Mouse (Mus musculus) CH12.LX (cell line): Measurements from ENCODE around the gene Stk25. TPM values are rescaled to one million over a fixed set of nuclear protein-coding genes. Genes with fewer than 3 reads are reported as not detected.
A peak's percentile ranks its signal among the peaks of the same experiment; 100 is the strongest.

Experiments used
- DNase-seq: peaks from one replicate; pipeline ENCODE4 v3.0.0-alpha.2; 2013; ENCODE audit errors: extremely low read depth
- H3K27ac ChIP-seq: 2 replicates; pipeline ENCODE4 v1.5.1; 2012; ENCODE audit warnings: low read depth, mild to moderate bottlenecking, control low read depth, moderate library complexity; ENCODE audit not compliant: insufficient read depth
- H3K27me3 ChIP-seq: replicated peaks from 2 replicates; pipeline ENCODE3; 2012; ENCODE audit warnings: inconsistent platforms
- H3K36me3 ChIP-seq, 2 experiments: replicated peaks in 1 of 2; 2 replicates each; pipeline versions ENCODE3 to v1.6.1; 2012; ENCODE audit warnings: inconsistent platforms in 1 of 2, low read length in 1 of 2, mild to moderate bottlenecking in 1 of 2, mixed read lengths in 1 of 2, moderate library complexity in 1 of 2; ENCODE audit not compliant: control insufficient read depth in 1 of 2, insufficient read depth in 1 of 2
- H3K4me1 ChIP-seq, 2 experiments: 2 replicates each; pipeline ENCODE4 v1.6.1; 2012; ENCODE audit warnings: inconsistent platforms in 1 of 2, moderate library complexity in 1 of 2; ENCODE audit not compliant: insufficient read depth in 2 of 2, control insufficient read depth in 1 of 2
- H3K4me2 ChIP-seq: 2 replicates; pipeline ENCODE4 v1.6.1; 2012; ENCODE audit warnings: low read depth, mild to moderate bottlenecking, control low read depth; ENCODE audit not compliant: poor library complexity, insufficient read depth, severe bottlenecking
- H3K4me3 ChIP-seq, 3 experiments: fragments of 150-350 bp in 1 of 3; sonication (generic) in 1 of 3; replicated peaks in 1 of 3; 2 replicates each; pipeline versions ENCODE3 to v1.5.1; 2011 to 2012; ENCODE audit warnings: low read depth in 2 of 3, low read length in 2 of 3, mild to moderate bottlenecking in 2 of 3, moderate library complexity in 2 of 3, control low read depth in 1 of 3, improper control_type of control experiment in 1 of 3, inconsistent platforms in 1 of 3, mixed read lengths in 1 of 3; ENCODE audit not compliant: poor library complexity in 1 of 3
- H3K79me2 ChIP-seq: replicated peaks from 2 replicates; pipeline ENCODE4 v1.6.1; 2012; ENCODE audit warnings: mild to moderate bottlenecking, moderate library complexity; ENCODE audit not compliant: control insufficient read depth, poor library complexity, insufficient read depth, severe bottlenecking; ENCODE audit errors: extremely low read depth
- H3K9ac ChIP-seq: 2 replicates; pipeline ENCODE4 v1.6.1; 2012; ENCODE audit warnings: low read depth, mild to moderate bottlenecking, control low read depth, moderate library complexity; ENCODE audit not compliant: insufficient read depth
- H3K9me3 ChIP-seq: replicated peaks from 2 replicates; pipeline ENCODE3; 2012; ENCODE audit warnings: low read length, inconsistent platforms, mixed read lengths
- CHD2 ChIP-seq: IDR thresholded peaks from 2 replicates; pipeline ENCODE4 v1.6.1; 2011; ENCODE audit warnings: low read length, improper control_type of control experiment
- CTCF ChIP-seq, 2 experiments: IDR thresholded peaks in 1 of 2; conservative IDR thresholded peaks in 1 of 2; 2 replicates each; pipeline ENCODE4 v1.5.1; 2011 to 2012; ENCODE audit warnings: low read depth in 2 of 2, low read length in 2 of 2, improper control_type of control experiment in 1 of 2, inconsistent platforms in 1 of 2, mild to moderate bottlenecking in 1 of 2, moderate library complexity in 1 of 2
- EP300 ChIP-seq: IDR thresholded peaks from 2 replicates; pipeline ENCODE4 v1.6.1; 2011; ENCODE audit warnings: low read length, improper control_type of control experiment
- ETS1 ChIP-seq: conservative IDR thresholded peaks from 2 replicates; pipeline ENCODE4 v1.6.1; 2012; ENCODE audit warnings: low read depth, mild to moderate bottlenecking, inconsistent platforms, low read length, improper control_type of control experiment, moderate library complexity
- GABPA ChIP-seq: IDR thresholded peaks from 2 replicates; pipeline ENCODE4 v1.6.1; 2012; ENCODE audit warnings: low read depth, low read length, improper control_type of control experiment, inconsistent platforms; ENCODE audit not compliant: insufficient replicate concordance
- HCFC1 ChIP-seq: IDR thresholded peaks from 2 replicates; pipeline ENCODE4 v1.6.1; 2012; ENCODE audit warnings: low read depth, mild to moderate bottlenecking, inconsistent platforms, low read length, improper control_type of control experiment
- MAFK ChIP-seq: IDR thresholded peaks from 2 replicates; pipeline ENCODE4 v1.6.1; 2011; ENCODE audit warnings: low read length, improper control_type of control experiment; ENCODE audit not compliant: insufficient replicate concordance
- MAX ChIP-seq: IDR thresholded peaks from 2 replicates; pipeline ENCODE4 v1.6.1; 2011; ENCODE audit warnings: low read length, improper control_type of control experiment
- MXI1 ChIP-seq: IDR thresholded peaks from 2 replicates; pipeline ENCODE4 v1.6.1; 2011; ENCODE audit warnings: mild to moderate bottlenecking, low read depth, low read length, improper control_type of control experiment
- NELFE ChIP-seq: IDR thresholded peaks from 2 replicates; pipeline ENCODE4 v1.6.1; 2011; ENCODE audit warnings: low read depth, low read length, improper control_type of control experiment
- NRF1 ChIP-seq: IDR thresholded peaks from 2 replicates; pipeline ENCODE4 v1.6.1; 2014; ENCODE audit warnings: low read depth, mild to moderate bottlenecking, inconsistent platforms, low read length, improper control_type of control experiment, moderate library complexity
- RCOR1 ChIP-seq: conservative IDR thresholded peaks from 2 replicates; pipeline ENCODE4 v1.6.1; 2012; ENCODE audit warnings: low read depth, mild to moderate bottlenecking, inconsistent platforms, low read length, improper control_type of control experiment
- SIN3A ChIP-seq: IDR thresholded peaks from 2 replicates; pipeline ENCODE4 v1.6.1; 2012; ENCODE audit warnings: low read length, improper control_type of control experiment, inconsistent platforms
- SMC3 ChIP-seq: IDR thresholded peaks from 2 replicates; pipeline ENCODE4 v1.6.1; 2011; ENCODE audit warnings: low read depth, low read length, improper control_type of control experiment
- TBP ChIP-seq: conservative IDR thresholded peaks from 2 replicates; pipeline ENCODE4 v1.6.1; 2011; ENCODE audit warnings: low read depth, low read length, improper control_type of control experiment
- USF1 ChIP-seq: IDR thresholded peaks from 2 replicates; pipeline ENCODE4 v1.6.1; 2014; ENCODE audit warnings: low read depth, mild to moderate bottlenecking, inconsistent platforms, low read length, improper control_type of control experiment
- ZMIZ1 ChIP-seq: IDR thresholded peaks from 2 replicates; pipeline ENCODE4 v1.6.1; 2012; ENCODE audit warnings: low read depth, mild to moderate bottlenecking, inconsistent platforms, low read length, improper control_type of control experiment
- dilution Hi-C: fragments of 300-500 bp; cut with MboI; formaldehyde crosslinking; loops from 2 replicates; pipeline ENCODE4 v1.14.3; 2020; ENCODE audit warnings: low sequenced_read_pairs; ENCODE audit not compliant: extremely low pct_unique_long_range_greater_than_20kb, extremely low pct_ligation_motif_present
- in situ Hi-C: fragments of 300-500 bp; cut with MboI; formaldehyde crosslinking; loops from 3 replicates; pipeline ENCODE4 v1.14.3; 2019; ENCODE audit warnings: low sequenced_read_pairs, low pct_ligation_motif_present, low pct_unique_long_range_greater_than_20kb, mixed read lengths
- polyA plus RNA-seq: library from polyadenylated mRNA; unstranded; fragments of >175 nt; gene quantifications from 2 replicates; pipeline ENCODE4 v1.2.1, GENCODE M21; 2012; ENCODE audit warnings: low read depth; ENCODE audit not compliant: insufficient read length
- total RNA-seq, 2 experiments: library from RNA; depleted of rRNA; stranded (reverse); fragments of 300-350 nt in 1 of 2; fragments of >200 nt in 1 of 2; gene quantifications; 2 replicates each; pipeline ENCODE4 v1.2.3; 2012 to 2014

Stk25 gene
- total and polyA plus RNA-seq, 3 experiments, result 24.9 to 45.1 (median 32.0) TPM

DNA sequence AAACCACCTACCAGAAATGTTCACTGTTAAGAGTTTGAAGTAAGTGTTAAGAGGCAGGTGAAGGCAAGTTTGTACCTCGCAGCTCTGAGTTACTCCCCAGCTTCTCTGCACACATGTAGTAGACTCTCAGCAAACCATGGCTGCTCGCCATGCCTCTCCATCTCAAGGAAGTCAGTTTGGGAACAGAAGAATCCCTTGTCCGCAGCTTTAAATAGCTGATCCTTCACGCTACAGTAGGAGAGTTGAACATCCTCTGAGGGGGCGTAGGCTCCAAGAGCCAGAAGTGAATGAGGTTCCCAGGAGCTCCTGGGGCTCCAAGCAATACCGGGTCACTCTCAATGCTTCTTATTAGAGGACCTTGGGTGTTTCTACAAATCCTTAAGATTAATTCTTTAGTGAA, 62.5 kb downstream of the Stk25 start:
- dilution Hi-C loops, result no loop called here
- no peak for TF ChIP-seq GABPA
- TF ChIP-seq SMC3, result no peak
- TF ChIP-seq USF1, result no peak
- no peak for TF ChIP-seq MAFK
- TF ChIP-seq EP300, result no peak
- no peak for TF ChIP-seq NRF1
- no peak for TF ChIP-seq NELFE
- TF ChIP-seq MAX, result no peak
- TF ChIP-seq TBP, result no peak
- TF ChIP-seq MXI1, result no peak
- H3K27me3 ChIP-seq, result no peaks in the 10 kb centered on the region
- H3K4me2 ChIP-seq, result no peak overlapping the region
- no peak overlapping the region for H3K27ac ChIP-seq
- no peaks in the 10 kb centered on the region for H3K79me2 ChIP-seq
- H3K9ac ChIP-seq, result no peak overlapping the region
- no peak overlapping the region for H3K4me3 ChIP-seq
- no peaks in the 10 kb centered on the region for H3K9me3 ChIP-seq
- no peaks in the 10 kb centered on the region for H3K4me1 ChIP-seq
- no peak for DNase-seq
- in situ Hi-C loops, result no loop called here
- no peaks in the 10 kb centered on the region for H3K36me3 ChIP-seq

DNA sequence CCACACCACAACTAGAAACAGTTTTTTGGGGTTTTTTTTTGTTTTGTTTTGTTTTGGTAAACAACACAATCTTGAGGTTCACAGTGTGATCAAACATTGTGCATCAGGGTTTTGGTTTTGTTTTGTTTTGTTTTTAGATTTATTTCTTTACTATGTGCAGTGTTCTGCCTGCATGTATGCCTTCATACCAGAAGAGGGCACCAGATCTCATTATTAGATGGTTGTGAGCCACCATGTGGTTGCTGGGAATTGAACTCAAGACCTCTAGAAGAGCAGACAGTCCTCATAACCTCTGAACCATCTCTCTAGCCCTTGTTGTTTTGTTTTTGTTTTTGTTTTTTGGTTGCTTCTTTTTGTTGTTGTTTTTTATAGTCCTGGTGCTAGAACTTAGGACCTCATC, 64.5 kb downstream of the Stk25 start:
- DNase-seq, result no peak
- dilution Hi-C loops (no loop called here), in situ Hi-C loops (no loop called here)
- Histone ChIP-seq H3K27ac (no peak overlapping the region), H3K4me3 (no peak overlapping the region), H3K4me1 (no peaks in the 10 kb centered on the region), H3K27me3 (no peaks in the 10 kb centered on the region), H3K9ac (no peak overlapping the region)
- TF ChIP-seq RCOR1 (no peak), CTCF (conservative IDR thresholded peaks at IDR 0.05 in 1 of 2, IDR thresholded peaks at IDR 0.05 in 1 of 2; ENCODE audit: low read depth in 2 of 2, low read length in 2 of 2) (peak in 1 of 2 experiments; percentile 30; a peak in 2 of 4 replicates), ZMIZ1 (no peak)
- TF ChIP-seq, all 38 proteins: peak for 1
- Histone ChIP-seq H3K4me2 (no peak overlapping the region), H3K36me3 (no peaks in the 10 kb centered on the region), H3K79me2 (no peaks in the 10 kb centered on the region), H3K9me3 (no peaks in the 10 kb centered on the region)

- TF ChIP-seq MAX, result no peak
- no peak for TF ChIP-seq SIN3A
- no peak for TF ChIP-seq ETS1
- TF ChIP-seq TBP, result no peak
- no peak for TF ChIP-seq HCFC1
- TF ChIP-seq CHD2, result no peak
- no peaks in the 10 kb centered on the region for H3K27me3 ChIP-seq
- no peak overlapping the region for H3K9ac ChIP-seq
- no peaks in the 10 kb centered on the region for H3K4me1 ChIP-seq
- no peak overlapping the region for H3K4me3 ChIP-seq
- dilution Hi-C loops (no loop called here), in situ Hi-C loops (no loop called here)
- H3K79me2 ChIP-seq, result no peaks in the 10 kb centered on the region
- DNase-seq, result no peak
- H3K27ac ChIP-seq, result no peak overlapping the region
- no peaks in the 10 kb centered on the region for H3K36me3 ChIP-seq
- no peak overlapping the region for H3K4me2 ChIP-seq
- H3K9me3 ChIP-seq, result no peaks in the 10 kb centered on the region
Measured at GRCm38 (mm10) chr1:93588346-93588745, 70.1 kb downstream of the Stk25 start.
